In genomic region chr6:97210962-97211601, GRCm38 (mm10) we compare ENCODE assay signal across 8 mouse cellular contexts. TPM values are rescaled to one million over a fixed set of nuclear protein-coding genes. Genes with fewer than 3 reads are reported as not detected.
DNase-seq lines count a peak whose midpoint lies in the region; ATAC-seq and TF ChIP-seq lines count a peak whose summit lies in the region.

No protein-coding gene starts in this region.

- peak; percentile 33 for DNase-seq in right cerebral cortex, postnatal 25 days
- no peak for DNase-seq in right cerebral cortex, postnatal 10 days (ENCODE audit: low spot score in 2 of 2)
- peak; percentile 22 for DNase-seq in heart, postnatal 0 days (ENCODE audit: low spot score)
- DNase-seq in liver: peak; percentile 72
- peak; percentile 38 for DNase-seq in yolk sac, embryonic 10.5 days (ENCODE audit: low spot score)
- DNase-seq in right cerebral cortex, adult 18-20 months: no peak

- no peaks in the 10 kb centered on the region for H3K9me3 ChIP-seq in heart, postnatal 0 days (replicated peaks; ENCODE audit: control insufficient read depth, low read length)
- no peaks in the 10 kb centered on the region for H3K9me3 ChIP-seq in midbrain, embryonic 15.5 days

- under 1% methylated on average over 22 of the region's 22 CpGs for WGBS in bone marrow, adult 2 months
- WGBS in heart, postnatal 0 days: 1% methylated on average over 22 of the region's 22 CpGs
- WGBS in midbrain, embryonic 15.5 days: 2% methylated on average over 22 of the region's 22 CpGs

- H3K4me2 ChIP-seq in heart, postnatal 0 days (ENCODE audit: low read depth, low read length): peak overlapping the region; percentile 93
- peak overlapping the region; percentile 54 for H3K4me2 ChIP-seq in midbrain, embryonic 15.5 days

- H3K9ac ChIP-seq in heart, postnatal 0 days (replicated peaks; ENCODE audit: low read depth, low read length): peak overlapping the region; percentile 87
- H3K9ac ChIP-seq in midbrain, embryonic 15.5 days: peak overlapping the region; percentile 61

- H3K27ac ChIP-seq in bone marrow, adult 2 months (ENCODE audit: control insufficient read depth, insufficient read depth, low read depth, low read length, poor library complexity): peak overlapping the region; percentile 79
- H3K27ac ChIP-seq in heart, postnatal 0 days (ENCODE audit: low read depth): peak overlapping the region; percentile 86
- H3K27ac ChIP-seq in midbrain, embryonic 15.5 days: peak overlapping the region; percentile 76

- peak; percentile 44 for ATAC-seq in heart, postnatal 0 days (ENCODE audit: insufficient read depth, low read depth)
- peak; percentile 74 for ATAC-seq in midbrain, embryonic 15.5 days (replicated peaks)

- H3K36me3 ChIP-seq in heart, postnatal 0 days (replicated peaks; ENCODE audit: control insufficient read depth, insufficient read depth, low read length): peaks cover 8% of the 10 kb centered on the region
- H3K36me3 ChIP-seq in midbrain, embryonic 15.5 days (replicated peaks): no peaks in the 10 kb centered on the region

- no peak for TF ChIP-seq EP300 in heart, postnatal 0 days (IDR thresholded peaks at IDR 0.05; ENCODE audit: low read depth)

- no peak for TF ChIP-seq CTCF in bone marrow, adult 2 months (IDR thresholded peaks at IDR 0.05; ENCODE audit: control insufficient read depth, insufficient read depth, low read length)
- TF ChIP-seq CTCF in heart, postnatal 0 days (IDR thresholded peaks at IDR 0.05; ENCODE audit: low read depth): no peak

- TF ChIP-seq POLR2A in bone marrow, adult 2 months (IDR thresholded peaks at IDR 0.05; ENCODE audit: borderline replicate concordance, control insufficient read depth, low read depth, low read length): no peak

- H3K4me3 ChIP-seq in bone marrow, adult 2 months (replicated peaks; ENCODE audit: control insufficient read depth, low read depth, low read length): peak overlapping the region; percentile 94
- peak overlapping the region; percentile 84 for H3K4me3 ChIP-seq in heart, postnatal 0 days (ENCODE audit: low read depth, low read length)
- peak overlapping the region; percentile 64 for H3K4me3 ChIP-seq in midbrain, embryonic 15.5 days

- peaks cover 1% of the 10 kb centered on the region; the same call in 1 of the 2 replicates for H3K4me1 ChIP-seq in bone marrow, adult 2 months (ENCODE audit: control insufficient read depth, insufficient read depth, low read length)
- H3K4me1 ChIP-seq in heart, postnatal 0 days (ENCODE audit: control insufficient read depth, insufficient read depth): peaks cover 22% of the 10 kb centered on the region
- peaks cover 22% of the 10 kb centered on the region for H3K4me1 ChIP-seq in midbrain, embryonic 15.5 days

- H3K27me3 ChIP-seq in heart, postnatal 0 days (ENCODE audit: control insufficient read depth, insufficient read depth, low read length): no peaks in the 10 kb centered on the region
- H3K27me3 ChIP-seq in midbrain, embryonic 15.5 days (replicated peaks): no peaks in the 10 kb centered on the region

RNA-seq across cellular contexts. Expression of gene Arl6ip5, which starts 0.6 kb away (rescaled TPM):
- 21.0 and 39.3 TPM in 2 replicates for polyA plus RNA-seq in bone marrow, adult 2 months (2011; ENCODE audit: insufficient read depth, insufficient read length, low replicate concordance, missing spikeins)
- total RNA-seq in heart, postnatal 0 days (2014; rRNA removed; ENCODE audit: low replicate concordance): 70.3 and 103 TPM in 2 replicates
- polyA plus RNA-seq in heart, postnatal 0 days (2015; fragmentation: Nextera tagmentation; extraction: Ambion mirVana): 83.7 and 91.1 TPM in 2 replicates
- polyA plus RNA-seq in midbrain, embryonic 15.5 days (2015; fragmentation: Nextera tagmentation; extraction: Ambion mirVana): 134 and 135 TPM in 2 replicates

RNA-seq across cellular contexts. Expression of gene Uba3, which starts 5.6 kb away (rescaled TPM):
- polyA plus RNA-seq in bone marrow, adult 2 months (2011; ENCODE audit: insufficient read depth, insufficient read length, low replicate concordance, missing spikeins): 7.5 and 18.5 TPM in 2 replicates
- total RNA-seq in heart, postnatal 0 days (2014; rRNA removed; ENCODE audit: low replicate concordance): 71.6 and 79.7 TPM in 2 replicates
- polyA plus RNA-seq in heart, postnatal 0 days (2015; fragmentation: Nextera tagmentation; extraction: Ambion mirVana): 54.4 and 58.3 TPM in 2 replicates
- polyA plus RNA-seq in midbrain, embryonic 15.5 days (2015; fragmentation: Nextera tagmentation; extraction: Ambion mirVana): 86.3 and 87.2 TPM in 2 replicates

RNA-seq across cellular contexts. Expression of gene Tmf1, which starts 32.2 kb away (rescaled TPM):
- 20.5 and 36.2 TPM in 2 replicates for polyA plus RNA-seq in bone marrow, adult 2 months (2011; ENCODE audit: insufficient read depth, insufficient read length, low replicate concordance, missing spikeins)
- total RNA-seq in heart, postnatal 0 days (2014; rRNA removed; ENCODE audit: low replicate concordance): 8.1 and 12.8 TPM in 2 replicates
- polyA plus RNA-seq in heart, postnatal 0 days (2015; fragmentation: Nextera tagmentation; extraction: Ambion mirVana): 27.2 and 29.1 TPM in 2 replicates
- polyA plus RNA-seq in midbrain, embryonic 15.5 days (2015; fragmentation: Nextera tagmentation; extraction: Ambion mirVana): 35.6 and 35.7 TPM in 2 replicates

RNA-seq across cellular contexts. Expression of gene Lmod3, which starts 41.5 kb away (rescaled TPM):
- 1.5 TPM in 1 of 2 replicates, not detected in the other for polyA plus RNA-seq in bone marrow, adult 2 months (2011; ENCODE audit: insufficient read depth, insufficient read length, low replicate concordance, missing spikeins)
- total RNA-seq in heart, postnatal 0 days (2014; rRNA removed; ENCODE audit: low replicate concordance): 6.4 and 8.9 TPM in 2 replicates
- 34.5 and 39.1 TPM in 2 replicates for polyA plus RNA-seq in heart, postnatal 0 days (2015; fragmentation: Nextera tagmentation; extraction: Ambion mirVana)
- polyA plus RNA-seq in midbrain, embryonic 15.5 days (2015; fragmentation: Nextera tagmentation; extraction: Ambion mirVana): not detected in 2 replicates

Comparison
In these comparisons a context has a peak if more than half of its experiments do, and no peak if none do; other contexts are left out.
1. DNase-seq: peak in right cerebral cortex, postnatal 25 days (single experiment), heart, postnatal 0 days (single experiment), liver (single experiment) and yolk sac, embryonic 10.5 days (single experiment); none in right cerebral cortex, postnatal 10 days (0 of 2) and right cerebral cortex, adult 18-20 months (single experiment).
2. Peak in every context shown above with its lines, with median percentiles within 50 percentile points of each other: H3K27ac ChIP-seq and H3K4me3 ChIP-seq.